Mouse (Mus musculus): ENCODE measurements around the gene Zfp1. TPM values are rescaled to one million over a fixed set of nuclear protein-coding genes. Genes with fewer than 3 reads are reported as not detected.
A peak's percentile ranks its signal among the peaks of the same experiment; 100 is the strongest.

Zfp1 gene
- polyA plus RNA-seq, 1 experiment, result 4.7 TPM

- Histone ChIP-seq H3K4me3 (ENCODE audit: insufficient read depth, poor library complexity, severe bottlenecking) (no peak overlapping the region), H3K36me3 (ENCODE audit: control insufficient read depth, insufficient read depth) (peaks cover 95% of the 10 kb centered on the region), H3ac (ENCODE audit: control insufficient read depth, insufficient read length, low read depth) (no peak overlapping the region), H3K79me3 (ENCODE audit: low read depth) (peaks cover 32% of the 10 kb centered on the region), H3K27me3 (ENCODE audit: control insufficient read depth, insufficient read depth, insufficient read length) (no peaks in the 10 kb centered on the region), H3K79me2 (ENCODE audit: control insufficient read depth, insufficient read depth) (peaks cover 60% of the 10 kb centered on the region)
- peak; percentile 55 for TF ChIP-seq MYOD1 (IDR thresholded peaks at IDR 0.05; ENCODE audit: control insufficient read depth, insufficient read length, low read depth)
- no peak for TF ChIP-seq MAX (IDR thresholded peaks at IDR 0.05)
Observed at GRCm38 (mm10) chr8:111714295-111714694, 71.1 kb downstream of the Zfp1 start.

- Histone ChIP-seq H3K79me2 (ENCODE audit: control insufficient read depth, insufficient read depth) (peaks cover 72% of the 10 kb centered on the region), H3ac (ENCODE audit: control insufficient read depth, insufficient read length, low read depth) (no peak overlapping the region), H3K27me3 (ENCODE audit: control insufficient read depth, insufficient read depth, insufficient read length) (no peaks in the 10 kb centered on the region), H3K79me3 (ENCODE audit: low read depth) (peaks cover 44% of the 10 kb centered on the region), H3K36me3 (ENCODE audit: control insufficient read depth, insufficient read depth) (peaks cover 96% of the 10 kb centered on the region), H3K4me3 (ENCODE audit: insufficient read depth, poor library complexity, severe bottlenecking) (no peak overlapping the region)
- TF ChIP-seq CEBPB (IDR thresholded peaks at IDR 0.05; ENCODE audit: low read depth), result no peak
- TF ChIP-seq USF1 (IDR thresholded peaks at IDR 0.05; ENCODE audit: low read depth), result no peak
- no peak for TF ChIP-seq MYOG (IDR thresholded peaks at IDR 0.05; ENCODE audit: control insufficient read depth, extremely low read depth, insufficient read length)
- no peak for TF ChIP-seq CTCF (IDR thresholded peaks at IDR 0.05; ENCODE audit: control insufficient read depth, insufficient read depth, insufficient read length)
- TF ChIP-seq FOSL1 (IDR thresholded peaks at IDR 0.05; ENCODE audit: insufficient read depth, low read length, poor library complexity, severe bottlenecking), result no peak
- TF ChIP-seq MYOD1 (IDR thresholded peaks at IDR 0.05; ENCODE audit: control insufficient read depth, insufficient read length, low read depth), result no peak
- no peak for TF ChIP-seq MAX (IDR thresholded peaks at IDR 0.05)
Observed at GRCm38 (mm10) chr8:111715514-111715913, 72.3 kb downstream of the Zfp1 start.

GRCm38 (mm10) chr8:111716603-111717487 lies 73.6 kb downstream of the Zfp1 start:
- Histone ChIP-seq H3K27me3 (ENCODE audit: control insufficient read depth, insufficient read depth, insufficient read length) (no peaks in the 10 kb centered on the region), H3K4me3 (ENCODE audit: insufficient read depth, poor library complexity, severe bottlenecking) (no peak overlapping the region), H3K79me3 (ENCODE audit: low read depth) (peaks cover 56% of the 10 kb centered on the region), H3K36me3 (ENCODE audit: control insufficient read depth, insufficient read depth) (peaks cover 91% of the 10 kb centered on the region), H3K79me2 (ENCODE audit: control insufficient read depth, insufficient read depth) (peaks cover 86% of the 10 kb centered on the region), H3ac (ENCODE audit: control insufficient read depth, insufficient read length, low read depth) (peak overlapping the region; percentile 24)
- TF ChIP-seq MAX (IDR thresholded peaks at IDR 0.05), result no peak
- no peak for TF ChIP-seq CEBPB (IDR thresholded peaks at IDR 0.05; ENCODE audit: low read depth)
- no peak for TF ChIP-seq FOSL1 (IDR thresholded peaks at IDR 0.05; ENCODE audit: insufficient read depth, low read length, poor library complexity, severe bottlenecking)
- TF ChIP-seq MYOG (IDR thresholded peaks at IDR 0.05; ENCODE audit: control insufficient read depth, extremely low read depth, insufficient read length), result no peak
- no peak for TF ChIP-seq MYOD1 (IDR thresholded peaks at IDR 0.05; ENCODE audit: control insufficient read depth, insufficient read length, low read depth)
- TF ChIP-seq USF1 (IDR thresholded peaks at IDR 0.05; ENCODE audit: low read depth), result no peak
- no peak for TF ChIP-seq CTCF (IDR thresholded peaks at IDR 0.05; ENCODE audit: control insufficient read depth, insufficient read depth, insufficient read length)

- peaks cover 92% of the 10 kb centered on the region for H3K79me2 ChIP-seq (ENCODE audit: control insufficient read depth, insufficient read depth)
- no peak for TF ChIP-seq CTCF (IDR thresholded peaks at IDR 0.05; ENCODE audit: control insufficient read depth, insufficient read depth, insufficient read length)
- TF ChIP-seq USF1 (IDR thresholded peaks at IDR 0.05; ENCODE audit: low read depth), result no peak
- no peak for TF ChIP-seq CEBPB (IDR thresholded peaks at IDR 0.05; ENCODE audit: low read depth)
- TF ChIP-seq MAX (IDR thresholded peaks at IDR 0.05), result no peak
- no peak for TF ChIP-seq FOSL1 (IDR thresholded peaks at IDR 0.05; ENCODE audit: insufficient read depth, low read length, poor library complexity, severe bottlenecking)
- no peak for TF ChIP-seq MYOD1 (IDR thresholded peaks at IDR 0.05; ENCODE audit: control insufficient read depth, insufficient read length, low read depth)
- TF ChIP-seq MYOG (IDR thresholded peaks at IDR 0.05; ENCODE audit: control insufficient read depth, extremely low read depth, insufficient read length), result no peak
- no peak overlapping the region for H3ac ChIP-seq (ENCODE audit: control insufficient read depth, insufficient read length, low read depth)
- H3K4me3 ChIP-seq (ENCODE audit: insufficient read depth, poor library complexity, severe bottlenecking), result no peak overlapping the region
- peaks cover 61% of the 10 kb centered on the region for H3K79me3 ChIP-seq (ENCODE audit: low read depth)
- no peaks in the 10 kb centered on the region for H3K27me3 ChIP-seq (ENCODE audit: control insufficient read depth, insufficient read depth, insufficient read length)
- peaks cover 87% of the 10 kb centered on the region for H3K36me3 ChIP-seq (ENCODE audit: control insufficient read depth, insufficient read depth)
Observed at GRCm38 (mm10) chr8:111717488-111717792, 74.2 kb downstream of the Zfp1 start.

GRCm38 (mm10) chr8:111717866-111718265 lies 74.7 kb downstream of the Zfp1 start:
- TF ChIP-seq MAX (IDR thresholded peaks at IDR 0.05), result no peak
- no peak for TF ChIP-seq MYOG (IDR thresholded peaks at IDR 0.05; ENCODE audit: control insufficient read depth, extremely low read depth, insufficient read length)
- no peak for TF ChIP-seq USF1 (IDR thresholded peaks at IDR 0.05; ENCODE audit: low read depth)
- TF ChIP-seq CEBPB (IDR thresholded peaks at IDR 0.05; ENCODE audit: low read depth), result no peak
- no peak for TF ChIP-seq FOSL1 (IDR thresholded peaks at IDR 0.05; ENCODE audit: insufficient read depth, low read length, poor library complexity, severe bottlenecking)
- TF ChIP-seq MYOD1 (IDR thresholded peaks at IDR 0.05; ENCODE audit: control insufficient read depth, insufficient read length, low read depth), result no peak
- TF ChIP-seq CTCF (IDR thresholded peaks at IDR 0.05; ENCODE audit: control insufficient read depth, insufficient read depth, insufficient read length), result no peak
- Histone ChIP-seq H3K79me3 (ENCODE audit: low read depth) (peaks cover 65% of the 10 kb centered on the region), H3K27me3 (ENCODE audit: control insufficient read depth, insufficient read depth, insufficient read length) (no peaks in the 10 kb centered on the region), H3K4me3 (ENCODE audit: insufficient read depth, poor library complexity, severe bottlenecking) (no peak overlapping the region), H3K79me2 (ENCODE audit: control insufficient read depth, insufficient read depth) (peaks cover 92% of the 10 kb centered on the region), H3ac (ENCODE audit: control insufficient read depth, insufficient read length, low read depth) (peak overlapping the region; percentile 19), H3K36me3 (ENCODE audit: control insufficient read depth, insufficient read depth) (peaks cover 87% of the 10 kb centered on the region)

Measured in C2C12 (cell line).